Mouse (Mus musculus): ENCODE results near the gene Selenot. TPM values are rescaled to one million over a fixed set of nuclear protein-coding genes. Genes with fewer than 3 reads are reported as not detected.

Selenot gene
- polyA plus RNA-seq, 1 experiment from 2014 or later, result 20.6 TPM

GRCm38 (mm10) chr3:58621066-58621465 lies 44.6 kb downstream of the Selenot start:
- H3K9ac ChIP-seq (ENCODE audit: low read length), result no peak overlapping the region
- no peak overlapping the region for H3K4me3 ChIP-seq (ENCODE audit: low read length)
- H3K27ac ChIP-seq (ENCODE audit: low read length), result no peak overlapping the region
- ATAC-seq (replicated peaks; ENCODE audit: extremely low read depth, insufficient read depth, low FRiP score), result no peak
- no peaks in the 10 kb centered on the region for H3K27me3 ChIP-seq (ENCODE audit: control insufficient read depth, insufficient read depth, low read length)
- H3K4me1 ChIP-seq (ENCODE audit: control insufficient read depth, insufficient read depth, low read length), result no peaks in the 10 kb centered on the region
- no peaks in the 10 kb centered on the region for H3K36me3 ChIP-seq (ENCODE audit: control insufficient read depth, insufficient read depth)
- H3K4me2 ChIP-seq (ENCODE audit: low read depth, low read length), result no peak overlapping the region
- no peaks in the 10 kb centered on the region for H3K9me3 ChIP-seq (replicated peaks; ENCODE audit: control insufficient read depth, low read length)
- 72% methylated on average over 7 of the region's 7 CpGs for WGBS

GRCm38 (mm10) chr3:58622665-58623394 lies 46.4 kb downstream of the Selenot start:
- no peaks in the 10 kb centered on the region for H3K36me3 ChIP-seq (ENCODE audit: control insufficient read depth, insufficient read depth)
- H3K9ac ChIP-seq (ENCODE audit: low read length), result no peak overlapping the region
- H3K4me1 ChIP-seq (ENCODE audit: control insufficient read depth, insufficient read depth, low read length), result no peaks in the 10 kb centered on the region
- no peaks in the 10 kb centered on the region for H3K9me3 ChIP-seq (replicated peaks; ENCODE audit: control insufficient read depth, low read length)
- ATAC-seq (replicated peaks; ENCODE audit: extremely low read depth, insufficient read depth, low FRiP score), result no peak
- H3K4me2 ChIP-seq (ENCODE audit: low read depth, low read length), result no peak overlapping the region
- no peak overlapping the region for H3K27ac ChIP-seq (ENCODE audit: low read length)
- no peak overlapping the region for H3K4me3 ChIP-seq (ENCODE audit: low read length)
- WGBS, result 71% methylated on average over 3 of the region's 3 CpGs
- no peaks in the 10 kb centered on the region for H3K27me3 ChIP-seq (ENCODE audit: control insufficient read depth, insufficient read depth, low read length)

GRCm38 (mm10) chr3:58624981-58625380 lies 48.5 kb downstream of the Selenot start:
- Histone ChIP-seq H3K27me3 (ENCODE audit: control insufficient read depth, insufficient read depth, low read length) (no peaks in the 10 kb centered on the region), H3K9ac (ENCODE audit: low read length) (no peak overlapping the region), H3K4me1 (ENCODE audit: control insufficient read depth, insufficient read depth, low read length) (no peaks in the 10 kb centered on the region), H3K4me3 (ENCODE audit: low read length) (no peak overlapping the region), H3K36me3 (ENCODE audit: control insufficient read depth, insufficient read depth) (no peaks in the 10 kb centered on the region), H3K27ac (ENCODE audit: low read length) (no peak overlapping the region), H3K4me2 (ENCODE audit: low read depth, low read length) (no peak overlapping the region), H3K9me3 (replicated peaks; ENCODE audit: control insufficient read depth, low read length) (no peaks in the 10 kb centered on the region)
- no peak for ATAC-seq (replicated peaks; ENCODE audit: extremely low read depth, insufficient read depth, low FRiP score)
- 60% methylated on average over 4 of the region's 4 CpGs for WGBS

GRCm38 (mm10) chr3:58631693-58632092 lies 55.3 kb downstream of the Selenot start:
- ATAC-seq (replicated peaks; ENCODE audit: extremely low read depth, insufficient read depth, low FRiP score), result no peak
- H3K27ac ChIP-seq (ENCODE audit: low read length), result no peak overlapping the region
- H3K9me3 ChIP-seq (replicated peaks; ENCODE audit: control insufficient read depth, low read length), result no peaks in the 10 kb centered on the region
- H3K4me2 ChIP-seq (ENCODE audit: low read depth, low read length), result no peak overlapping the region
- 69% methylated on average over 2 of the region's 2 CpGs for WGBS
- H3K4me3 ChIP-seq (ENCODE audit: low read length), result no peak overlapping the region
- H3K36me3 ChIP-seq (ENCODE audit: control insufficient read depth, insufficient read depth), result no peaks in the 10 kb centered on the region
- no peak overlapping the region for H3K9ac ChIP-seq (ENCODE audit: low read length)
- H3K4me1 ChIP-seq (ENCODE audit: control insufficient read depth, insufficient read depth, low read length), result no peaks in the 10 kb centered on the region
- H3K27me3 ChIP-seq (ENCODE audit: control insufficient read depth, insufficient read depth, low read length), result no peaks in the 10 kb centered on the region

GRCm38 (mm10) chr3:58636406-58637295 lies 60.2 kb downstream of the Selenot start, which contains the start of gene Erich6:
Gene Erich6 (minus strand): TSS chr3:58637207.
- peak; percentile 63; the same call in 1 of the 2 replicates for ATAC-seq (replicated peaks; ENCODE audit: extremely low read depth, insufficient read depth, low FRiP score)
- no peaks in the 10 kb centered on the region; the same call in 1 of the 2 replicates for H3K27me3 ChIP-seq (ENCODE audit: control insufficient read depth, insufficient read depth, low read length)
- H3K9me3 ChIP-seq (replicated peaks; ENCODE audit: control insufficient read depth, low read length), result no peaks in the 10 kb centered on the region
- H3K4me3 ChIP-seq (ENCODE audit: low read length), result peak within 1 kb of the TSS; percentile 62
- under 1% methylated on average over 34 of the region's 34 CpGs for WGBS
- no peak within 1 kb of the TSS for H3K27ac ChIP-seq (ENCODE audit: low read length)
- no peaks in the 10 kb centered on the region for H3K36me3 ChIP-seq (ENCODE audit: control insufficient read depth, insufficient read depth)
- H3K4me1 ChIP-seq (ENCODE audit: control insufficient read depth, insufficient read depth, low read length), result peaks cover 3% of the 10 kb centered on the region; the same call in 1 of the 2 replicates
- H3K4me2 ChIP-seq (ENCODE audit: low read depth, low read length), result peak within 1 kb of the TSS; percentile 99
- H3K9ac ChIP-seq (ENCODE audit: low read length), result peak within 1 kb of the TSS; percentile 69

Other genes starting within 250 kb of the Selenot start
- gene Tsc22d2, start 161.9 kb upstream of the Selenot start, polyA plus RNA-seq (2015; fragmentation: Nextera tagmentation; extraction: Ambion mirVana), result 8.7 and 9.8 TPM in 2 replicates
- 32.7 and 35.7 TPM in 2 replicates for gene Eif2a, start 50.8 kb upstream of the Selenot start, polyA plus RNA-seq (2015; fragmentation: Nextera tagmentation; extraction: Ambion mirVana)
- 85.6 and 98.4 TPM in 2 replicates for gene Serp1, start 50.7 kb upstream of the Selenot start, polyA plus RNA-seq (2015; fragmentation: Nextera tagmentation; extraction: Ambion mirVana)
- gene Erich6, start 60.6 kb downstream of the Selenot start, polyA plus RNA-seq (2015; fragmentation: Nextera tagmentation; extraction: Ambion mirVana), result 0.07 and 0.09 TPM in 2 replicates
- 4.8 and 5.8 TPM in 2 replicates for gene Siah2, start 115.8 kb downstream of the Selenot start, polyA plus RNA-seq (2015; fragmentation: Nextera tagmentation; extraction: Ambion mirVana)
- 0.71 and 0.77 TPM in 2 replicates for gene Mindy4b-ps, start 245.7 kb downstream of the Selenot start, polyA plus RNA-seq (2015; fragmentation: Nextera tagmentation; extraction: Ambion mirVana)

Measured in heart, embryonic 16.5 days (tissue).